Mouse (Mus musculus) thymus, postnatal 10 days (tissue): ENCODE measurements at regions not wholly inside any gene's neighbourhood (a gene's known extent, or its start where the extent isn't known, plus 50 kb on each side); places are given as distances from the start of the nearest gene placed in this dataset.

Source experiments
- DNase-seq, 2 experiments: peaks; one replicate each; pipeline ENCODE4 v3.0.0; 2021; ENCODE audit warnings: low spot score in 2 of 2

GRCm38 (mm10) chr10:39219366-39219765 lies 55.8 kb upstream of the Ccn6 start:
- DNase-seq: no peak

- no peak for DNase-seq
Measured at GRCm38 (mm10) chr10:39218151-39218550, 54.6 kb upstream of the Ccn6 start.

DNA sequence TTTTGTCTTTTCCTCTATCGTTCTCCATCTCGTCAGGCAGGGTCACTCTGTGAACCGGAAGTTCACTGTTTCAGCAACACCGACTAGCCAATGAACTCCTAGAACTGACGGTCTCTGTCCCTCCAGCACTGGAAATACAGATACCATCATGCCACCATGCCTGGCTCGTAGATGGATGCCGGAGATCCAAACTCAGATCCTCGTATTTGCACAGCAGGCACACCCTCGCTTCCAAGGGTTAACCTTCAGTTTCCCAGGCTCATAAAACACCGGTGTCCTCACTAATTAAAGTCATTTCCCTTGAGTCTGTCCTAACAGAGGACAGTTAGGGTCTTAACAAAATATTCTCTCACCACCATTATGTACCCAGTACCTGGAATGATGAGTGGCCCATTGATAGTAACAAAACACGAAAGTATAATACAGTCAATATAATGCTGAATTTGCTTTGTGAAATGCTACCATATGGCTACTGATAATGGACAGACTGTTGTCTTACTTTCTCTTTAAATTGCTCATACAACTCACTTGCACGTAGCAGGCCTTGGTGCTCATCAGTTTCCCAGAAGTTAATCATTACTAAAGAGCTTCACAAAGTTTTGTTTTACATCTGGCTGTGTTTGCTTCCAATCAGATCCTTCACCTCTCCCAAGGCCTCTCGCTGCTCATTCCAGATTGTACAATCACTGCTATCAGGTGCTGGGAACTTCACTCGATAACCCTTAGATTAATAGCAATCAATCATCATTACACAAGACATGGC lies 52.7 kb upstream of the Ccn6 start:
- no peak for DNase-seq

- no peak for DNase-seq
Measured at GRCm38 (mm10) chr10:39214563-39214962, 51.0 kb upstream of the Ccn6 start.
